17 mouse cellular contexts compared by ENCODE assay signal in the genomic region with DNA sequence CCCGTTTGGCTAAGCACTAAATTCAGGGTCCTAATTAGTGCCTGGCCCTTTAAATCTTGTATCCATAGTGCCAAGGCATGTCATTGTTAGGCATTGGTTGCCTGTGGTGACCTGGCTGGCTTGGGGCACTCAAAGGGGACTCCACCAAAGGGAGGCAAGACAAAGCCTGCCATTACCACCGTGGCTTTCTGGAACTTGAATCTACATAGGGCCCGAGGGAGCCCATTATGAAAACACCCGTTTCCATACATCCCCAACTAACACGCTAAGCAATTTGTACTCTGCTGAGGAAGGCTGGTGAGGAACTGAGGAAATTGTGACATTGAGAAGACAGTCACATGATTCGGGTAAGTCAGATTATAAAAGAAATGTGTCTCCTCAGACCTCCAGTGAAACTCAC. TPM values are rescaled to one million over a fixed set of nuclear protein-coding genes. Genes with fewer than 3 reads are reported as not detected.
DNase-seq lines count a peak whose midpoint lies in the region; ATAC-seq and TF ChIP-seq lines count a peak whose summit lies in the region.
"Had no signal": no experiment of that assay in that cellular context is flagged by ENCODE, and none has a peak within 500 bp of the region (broad histone marks: within the 10 kb centered on the region; RNA-seq: fewer than 3 reads in every experiment).

No protein-coding gene starts in this region.

- no peak overlapping the region for H3K4me3 ChIP-seq in forebrain, embryonic 14.5 days (ENCODE audit: low read depth, low read length)
- no peak overlapping the region for H3K4me3 ChIP-seq in hindbrain, postnatal 0 days (ENCODE audit: low read length)
- no peak overlapping the region for H3K4me3 ChIP-seq in neural tube, embryonic 13.5 days
- H3K4me3 ChIP-seq: liver, embryonic 12.5 days had no signal

- H3K4me2 ChIP-seq in forebrain, embryonic 14.5 days (ENCODE audit: low read length): 0 out of 2 replicates have a peak overlapping the region, but pooled peaks have one; percentile 3
- H3K4me2 ChIP-seq in hindbrain, postnatal 0 days (ENCODE audit: low read depth, low read length): peak overlapping the region; percentile 14; the same call in 1 of the 2 replicates
- H3K4me2 ChIP-seq in neural tube, embryonic 13.5 days: peak overlapping the region; percentile 28
- H3K4me2 ChIP-seq: liver, embryonic 12.5 days had no signal

- no peak for TF ChIP-seq CTCF in hindbrain, postnatal 0 days (IDR thresholded peaks at IDR 0.05; ENCODE audit: low read depth)

- no peaks in the 10 kb centered on the region for H3K27me3 ChIP-seq in forebrain, embryonic 14.5 days (replicated peaks; ENCODE audit: control insufficient read depth, insufficient read depth, low read length)
- H3K27me3 ChIP-seq in hindbrain, postnatal 0 days (ENCODE audit: insufficient read depth, low read length): no peaks in the 10 kb centered on the region
- no peaks in the 10 kb centered on the region for H3K27me3 ChIP-seq in neural tube, embryonic 13.5 days
- H3K27me3 ChIP-seq: liver, embryonic 12.5 days had no signal

- DNase-seq in embryo, embryonic 9.5 days (ENCODE audit: extremely low spot score): peak; percentile 29
- peak; percentile 68 for DNase-seq in forebrain, embryonic 14.5 days (ENCODE audit: low spot score)
- DNase-seq in hindbrain, postnatal 0 days (ENCODE audit: low spot score): peak; percentile 63
- DNase-seq in kidney, postnatal 4 days: no peak
- no peak for DNase-seq in lung, postnatal 10 days
- no peak for DNase-seq in urinary bladder, postnatal 36 days (ENCODE audit: low spot score in 2 of 2)
- no peak for DNase-seq in adrenal gland, adult 2 months
- DNase-seq: adrenal gland, postnatal 36 days; cerebellum, adult 18-20 months; kidney, adult 11 months; lung, postnatal 14 days; spleen, adult 18-20 months had no signal

- no peak overlapping the region for H3K27ac ChIP-seq in forebrain, embryonic 14.5 days (ENCODE audit: low read depth, low read length)
- no peak overlapping the region for H3K27ac ChIP-seq in hindbrain, postnatal 0 days
- H3K27ac ChIP-seq in neural tube, embryonic 13.5 days (replicated peaks): no peak overlapping the region
- H3K27ac ChIP-seq: liver, embryonic 12.5 days had no signal

- peak; percentile 72; the same call in 1 of the 2 replicates for ATAC-seq in forebrain, embryonic 14.5 days
- ATAC-seq in hindbrain, postnatal 0 days: peak; percentile 69; the same call in 1 of the 2 replicates
- peak; percentile 69 for ATAC-seq in neural tube, embryonic 13.5 days (ENCODE audit: low read depth)
- ATAC-seq: liver, embryonic 12.5 days had no signal

- no peak overlapping the region for H3K9ac ChIP-seq in forebrain, embryonic 14.5 days (ENCODE audit: low read length)
- no peak overlapping the region for H3K9ac ChIP-seq in hindbrain, postnatal 0 days (replicated peaks; ENCODE audit: low read length)
- H3K9ac ChIP-seq in neural tube, embryonic 13.5 days: no peak overlapping the region
- H3K9ac ChIP-seq: liver, embryonic 12.5 days had no signal

- H3K9me3 ChIP-seq in forebrain, embryonic 14.5 days (replicated peaks; ENCODE audit: control insufficient read depth, low read length): 0 out of 2 replicates have a peak, but pooled peaks cover 1% of the 10 kb centered on the region
- no peaks in the 10 kb centered on the region for H3K9me3 ChIP-seq in hindbrain, postnatal 0 days (ENCODE audit: low read length)
- no peaks in the 10 kb centered on the region for H3K9me3 ChIP-seq in neural tube, embryonic 13.5 days
- H3K9me3 ChIP-seq: liver, embryonic 12.5 days had no signal

- 0 out of 2 replicates have a peak, but pooled peaks cover 4% of the 10 kb centered on the region for H3K4me1 ChIP-seq in forebrain, embryonic 14.5 days (ENCODE audit: control insufficient read depth, insufficient read depth, low read length)
- H3K4me1 ChIP-seq in hindbrain, postnatal 0 days (ENCODE audit: insufficient read depth, low read length): no peaks in the 10 kb centered on the region
- peaks cover 9% of the 10 kb centered on the region for H3K4me1 ChIP-seq in neural tube, embryonic 13.5 days (replicated peaks)
- H3K4me1 ChIP-seq: liver, embryonic 12.5 days had no signal

- no peaks in the 10 kb centered on the region for H3K36me3 ChIP-seq in forebrain, embryonic 14.5 days (ENCODE audit: control insufficient read depth, insufficient read depth, low read length)
- no peaks in the 10 kb centered on the region for H3K36me3 ChIP-seq in hindbrain, postnatal 0 days (ENCODE audit: insufficient read depth, low read length)
- no peaks in the 10 kb centered on the region for H3K36me3 ChIP-seq in neural tube, embryonic 13.5 days
- H3K36me3 ChIP-seq: liver, embryonic 12.5 days had no signal

- WGBS in forebrain, embryonic 14.5 days: 3% methylated on average over 6 of the region's 6 CpGs
- 9% methylated on average over 6 of the region's 6 CpGs for WGBS in hindbrain, postnatal 0 days
- WGBS in neural tube, embryonic 13.5 days: 8% methylated on average over 6 of the region's 6 CpGs

RNA-seq across cellular contexts. Expression of gene Clip4, which starts 1.3 kb away (rescaled TPM):
- 6.9 and 8.0 TPM in 2 replicates for polyA plus RNA-seq in forebrain, embryonic 14.5 days (2014; fragmentation: Nextera tagmentation; extraction: Ambion mirVana)
- 10.1 and 12.5 TPM in 2 replicates for total RNA-seq in hindbrain, postnatal 0 days (2014; rRNA removed)
- 15.8 and 18.9 TPM in 2 replicates for polyA plus RNA-seq in hindbrain, postnatal 0 days (2015; fragmentation: Nextera tagmentation; extraction: Ambion mirVana)
- polyA plus RNA-seq in neural tube, embryonic 13.5 days (2015; fragmentation: Nextera tagmentation; extraction: Ambion mirVana): 9.5 and 11.3 TPM in 2 replicates
- total RNA-seq in adrenal gland, adult 2 months (2021): 10 to 100 TPM; 14.1 to 28.6 TPM
- 3.0 and 3.7 TPM in 2 replicates for polyA plus RNA-seq in adrenal gland, adult 2 months (2012; rRNA removed)

RNA-seq across cellular contexts. Expression of gene Pcare, which starts 16.9 kb away (rescaled TPM):
- polyA plus RNA-seq in forebrain, embryonic 14.5 days (2014; fragmentation: Nextera tagmentation; extraction: Ambion mirVana): not detected in 2 replicates
- not detected in 2 replicates for total RNA-seq in hindbrain, postnatal 0 days (2014; rRNA removed)
- not detected in 2 replicates for polyA plus RNA-seq in hindbrain, postnatal 0 days (2015; fragmentation: Nextera tagmentation; extraction: Ambion mirVana)
- polyA plus RNA-seq in neural tube, embryonic 13.5 days (2015; fragmentation: Nextera tagmentation; extraction: Ambion mirVana): not detected in 2 replicates
- not detected for total RNA-seq in adrenal gland, adult 2 months (2021)
- polyA plus RNA-seq in adrenal gland, adult 2 months (2012; rRNA removed): not detected in 2 replicates
- total RNA-seq: adrenal gland, postnatal 36 days; gastrocnemius, postnatal 4 days; monocyte, adult 5-6 weeks had no signal
- polyA plus RNA-seq: large intestine, adult 2 months had no signal

Comparison
In these comparisons a context has a peak if more than half of its experiments do, and no peak if none do; other contexts are left out.
1. DNase-seq: peak in embryo, embryonic 9.5 days (single experiment), forebrain, embryonic 14.5 days (single experiment) and hindbrain, postnatal 0 days (single experiment); none in kidney, postnatal 4 days (0 of 2), lung, postnatal 10 days (single experiment), urinary bladder, postnatal 36 days (0 of 2) and adrenal gland, adult 2 months (single experiment).
2. Peak in every context shown above with its lines, with median percentiles within 50 percentile points of each other: ATAC-seq and H3K4me2 ChIP-seq.